Mouse (Mus musculus) stomach, postnatal 0 days (tissue): ENCODE data around the gene Il2ra. TPM values are rescaled to one million over a fixed set of nuclear protein-coding genes. Genes with fewer than 3 reads are reported as not detected.

Experiments
- ATAC-seq: fragments of 200-750 bp; cut with Nextera tagmentation; 2 replicates; pipeline ENCODE4 v1.8.0; 2017; ENCODE audit not compliant: low FRiP score, low TSS enrichment
- DNase-seq: peaks from one replicate; pipeline ENCODE4 v3.0.0-alpha.2; 2016; ENCODE audit warnings: low spot score
- H3K27ac ChIP-seq: fragments of 300-500 bp; sonication (generic); replicated peaks from 2 replicates; pipeline ENCODE4 v1.5.1; 2014; ENCODE audit warnings: mild to moderate bottlenecking, control low read depth
- H3K27me3 ChIP-seq: fragments of 300-500 bp; sonication (generic); 2 replicates; pipeline ENCODE4 v1.6.1; 2014; ENCODE audit warnings: low read length; ENCODE audit not compliant: control insufficient read depth, insufficient read depth
- H3K36me3 ChIP-seq: fragments of 300-500 bp; sonication (generic); 2 replicates; pipeline ENCODE4 v1.6.1; 2014; ENCODE audit warnings: low read length, mixed read lengths; ENCODE audit not compliant: control insufficient read depth, insufficient read depth
- H3K4me1 ChIP-seq: fragments of 300-500 bp; sonication (generic); replicated peaks from 2 replicates; pipeline ENCODE4 v1.6.1; 2014; ENCODE audit warnings: antibody characterized with exemption; ENCODE audit not compliant: control insufficient read depth, insufficient read depth
- H3K4me2 ChIP-seq: fragments of 300-500 bp; sonication (generic); replicated peaks from 2 replicates; pipeline ENCODE4 v1.6.1; 2014; ENCODE audit warnings: low read depth, mild to moderate bottlenecking, control low read depth, moderate library complexity
- H3K4me3 ChIP-seq: fragments of 300-500 bp; sonication (generic); 2 replicates; pipeline ENCODE4 v1.5.1; 2014; ENCODE audit warnings: low read depth, low read length, control low read depth
- H3K9ac ChIP-seq: fragments of 300-500 bp; sonication (generic); 2 replicates; pipeline ENCODE4 v1.6.1; 2014; ENCODE audit warnings: mild to moderate bottlenecking, low read length, control low read depth, mixed read lengths
- H3K9me3 ChIP-seq: fragments of 300-500 bp; sonication (generic); 2 replicates; pipeline ENCODE4 v1.6.1; 2016; ENCODE audit warnings: low read length; ENCODE audit not compliant: control insufficient read depth
- CTCF ChIP-seq: IDR thresholded peaks from 2 replicates; pipeline ENCODE4 v1.5.1; 2016; ENCODE audit warnings: antibody characterized with exemption, low read depth, mild to moderate bottlenecking, moderate library complexity
- EP300 ChIP-seq: optimal IDR thresholded peaks from 2 replicates; pipeline ENCODE3; 2016; ENCODE audit warnings: antibody characterized with exemption
- WGBS: fragments of 180-500 bp; shearing (Covaris S2); extraction: QIAGEN DNeasy Blood & Tissue Kit; methylation state at CpG from one replicate; pipeline ENCODE4 v1.1.7; 2014; 5-methylcytosine and 5-hydroxymethylcytosine counted together
- polyA plus RNA-seq: library from polyadenylated mRNA; unstranded; fragments of >200 nt; fragmentation: Nextera tagmentation; extraction: Ambion mirVana; gene quantifications from 2 replicates; pipeline ENCODE4 v1.2.1, GENCODE M21; 2015

Il2ra gene
- polyA plus RNA-seq = 0.02 TPM in 1 of 2 replicates, not detected in the other

- no peaks in the 10 kb centered on the region for H3K9me3 ChIP-seq
- no peak within 1 kb of the TSS for H3K4me3 ChIP-seq
- H3K9ac ChIP-seq = no peak within 1 kb of the TSS
- no peaks in the 10 kb centered on the region for H3K4me1 ChIP-seq
- WGBS = 85% methylated on average over 3 of the region's 3 CpGs
- TF ChIP-seq CTCF (no peak), EP300 (no peak)
- H3K27me3 ChIP-seq = no peaks in the 10 kb centered on the region
- H3K4me2 ChIP-seq = no peak within 1 kb of the TSS
- ATAC-seq = no peak
- no peaks in the 10 kb centered on the region for H3K36me3 ChIP-seq
- no peak within 1 kb of the TSS for H3K27ac ChIP-seq
- DNase-seq = no peak
These were observed at the start of gene Il2ra for GRCm38 (mm10) chr2:11642451-11642941. TSS of gene Il2ra (plus strand) at chr2:11642807.

- DNase-seq = no peak
- H3K36me3 ChIP-seq = peaks cover 25% of the 10 kb centered on the region
- H3K4me1 ChIP-seq = no peaks in the 10 kb centered on the region; the same call in 1 of the 2 replicates
- no peaks in the 10 kb centered on the region for H3K27me3 ChIP-seq
- TF ChIP-seq EP300 (no peak), CTCF (no peak)
- no peak overlapping the region for H3K27ac ChIP-seq
- no peak overlapping the region for H3K9ac ChIP-seq
- WGBS = 79% methylated on average over 2 of the region's 2 CpGs
- ATAC-seq = no peak
- no peaks in the 10 kb centered on the region for H3K9me3 ChIP-seq
- no peak overlapping the region for H3K4me2 ChIP-seq
- H3K4me3 ChIP-seq = no peak overlapping the region
These were observed 45.9 kb upstream of the Il2ra start for GRCm38 (mm10) chr2:11596690-11597089.

DNA sequence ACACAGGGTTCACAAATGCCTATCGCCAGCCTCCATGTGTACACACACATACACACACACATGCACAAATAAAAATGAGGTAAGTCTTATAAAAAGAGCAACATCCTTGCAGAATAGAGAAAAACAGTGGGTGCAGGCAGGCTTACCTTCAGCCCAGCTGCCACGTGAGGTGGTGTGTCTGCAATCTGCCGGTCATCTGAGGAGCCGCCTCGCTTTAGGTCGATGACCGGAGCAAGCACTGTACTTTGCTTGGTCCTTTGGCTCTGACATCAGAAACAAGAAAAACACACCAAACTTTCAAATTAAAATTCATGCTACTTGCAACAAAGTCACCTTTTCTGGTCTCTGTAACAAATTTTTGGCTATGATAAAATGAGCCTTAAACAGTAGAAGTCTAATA is 44.7 kb upstream of the Il2ra start:
- no peak overlapping the region for H3K27ac ChIP-seq
- H3K4me2 ChIP-seq = no peak overlapping the region
- H3K4me1 ChIP-seq = peaks cover 2% of the 10 kb centered on the region; the same call in 1 of the 2 replicates
- H3K9ac ChIP-seq = no peak overlapping the region
- WGBS = 92% methylated on average over 7 of the region's 7 CpGs
- peaks cover 24% of the 10 kb centered on the region for H3K36me3 ChIP-seq
- ATAC-seq (no peak), DNase-seq (no peak)
- no peak overlapping the region for H3K4me3 ChIP-seq
- H3K9me3 ChIP-seq = no peaks in the 10 kb centered on the region
- no peak for TF ChIP-seq EP300
- TF ChIP-seq CTCF = no peak
- H3K27me3 ChIP-seq = no peaks in the 10 kb centered on the region

DNA sequence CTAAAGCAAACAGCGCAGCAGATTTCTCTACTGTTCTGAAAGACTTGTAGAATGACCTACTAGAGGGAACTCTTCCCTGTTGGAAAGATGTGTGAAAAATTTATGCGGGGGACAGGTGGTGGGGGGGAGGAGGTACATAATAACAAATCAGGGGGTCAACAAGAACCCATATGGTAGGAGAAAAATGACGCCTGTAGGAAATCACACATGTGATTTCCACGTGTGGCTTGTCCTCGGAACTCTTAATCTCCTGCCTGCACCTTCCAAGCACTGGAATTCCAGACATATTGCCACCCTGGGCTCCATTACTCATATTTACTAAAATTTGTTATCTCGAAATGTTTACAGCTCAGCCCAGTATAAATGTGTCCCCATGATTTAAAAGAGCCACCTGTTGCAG is 40.8 kb upstream of the Il2ra start:
- 68% methylated on average over 6 of the region's 6 CpGs for WGBS
- peak overlapping the region; percentile 98 for H3K9ac ChIP-seq
- DNase-seq (no peak), ATAC-seq (no peak)
- H3K4me2 ChIP-seq = peak overlapping the region; percentile 68
- no peak for TF ChIP-seq EP300
- TF ChIP-seq CTCF = no peak
- peak overlapping the region; percentile 95 for H3K4me3 ChIP-seq
- H3K27ac ChIP-seq = no peak overlapping the region
- H3K27me3 ChIP-seq = no peaks in the 10 kb centered on the region
- H3K9me3 ChIP-seq = no peaks in the 10 kb centered on the region
- H3K36me3 ChIP-seq = peaks cover 9% of the 10 kb centered on the region; the same call in 1 of the 2 replicates
- peaks cover 2% of the 10 kb centered on the region; the same call in 1 of the 2 replicates for H3K4me1 ChIP-seq

GRCm38 (mm10) chr2:11602506-11603489 is 39.8 kb upstream of the Il2ra start:
- H3K27me3 ChIP-seq = no peaks in the 10 kb centered on the region
- H3K9me3 ChIP-seq = no peaks in the 10 kb centered on the region
- DNase-seq (peak; percentile 96), ATAC-seq (peak; percentile 99)
- H3K36me3 ChIP-seq = peaks cover 5% of the 10 kb centered on the region; the same call in 1 of the 2 replicates
- H3K9ac ChIP-seq = peak overlapping the region; percentile 98
- TF ChIP-seq CTCF (peak; percentile 100), EP300 (no peak)
- peak overlapping the region; percentile 95 for H3K4me3 ChIP-seq
- H3K4me1 ChIP-seq = peaks cover 2% of the 10 kb centered on the region; the same call in 1 of the 2 replicates
- WGBS = under 1% methylated on average over 61 of the region's 78 CpGs
- H3K27ac ChIP-seq = peak overlapping the region; percentile 82
- peak overlapping the region; percentile 68 for H3K4me2 ChIP-seq
